Mouse (Mus musculus): ENCODE measurements around the gene Hnf4a. TPM values are rescaled to one million over a fixed set of nuclear protein-coding genes. Genes with fewer than 3 reads are reported as not detected.
"Not testable (repeated sequence)": the region's sequence is repeated elsewhere in the genome, so short reads cannot be mapped to it uniquely, and the experiment has no call there.

Gene Hnf4a
- polyA plus RNA-seq, 1 experiment from 2014 or later = 18.9 TPM

DNA sequence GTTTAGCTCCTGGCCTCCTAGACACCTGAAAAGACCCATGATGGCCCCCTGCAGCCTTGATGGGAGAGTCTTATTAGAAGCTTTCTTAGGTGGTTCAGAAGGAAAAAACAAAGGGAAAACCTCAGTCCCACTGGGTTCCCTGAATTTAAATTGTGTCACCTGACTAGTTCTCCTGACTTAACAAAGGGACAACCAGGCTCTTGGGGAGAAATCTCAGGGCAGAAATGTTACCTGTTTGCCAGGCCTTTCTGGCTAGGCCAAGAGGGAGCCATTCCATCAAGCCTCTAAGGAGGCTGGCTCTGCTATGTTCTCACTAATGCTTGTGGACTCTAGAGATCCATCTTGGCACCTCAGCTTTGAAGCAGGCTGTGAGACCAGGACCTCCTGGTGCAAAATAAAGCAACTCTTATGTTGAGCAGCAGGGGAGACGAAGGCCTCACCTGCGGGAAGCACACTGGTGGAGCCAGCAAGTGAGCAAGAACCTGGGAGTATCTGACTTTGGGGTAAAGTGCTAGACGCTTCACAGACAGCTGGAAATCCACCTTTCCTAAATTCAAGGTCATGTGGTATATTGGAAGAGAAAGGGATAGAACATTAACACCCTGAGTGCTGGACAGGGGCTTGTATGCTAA, 110.7 kb downstream of the Hnf4a start:
- H3K9ac ChIP-seq (replicated peaks; ENCODE audit: low read depth, low read length) = no peak overlapping the region
- ATAC-seq (ENCODE audit: insufficient number of reproducible peaks, insufficient read depth, low FRiP score, low read depth) = no peak
- H3K27ac ChIP-seq (ENCODE audit: low read length) = no peak overlapping the region
- no peaks in the 10 kb centered on the region for H3K27me3 ChIP-seq (ENCODE audit: control insufficient read depth, insufficient read depth, low read length)
- WGBS = 82% methylated on average over 3 of the region's 3 CpGs
- H3K9me3 ChIP-seq (ENCODE audit: control insufficient read depth, low read depth, low read length) = no peaks in the 10 kb centered on the region
- H3K4me2 ChIP-seq (replicated peaks; ENCODE audit: low read depth, low read length) = no peak overlapping the region
- peaks cover 48% of the 10 kb centered on the region for H3K36me3 ChIP-seq (ENCODE audit: control insufficient read depth, insufficient read depth, low read length)
- no peaks in the 10 kb centered on the region for H3K4me1 ChIP-seq (ENCODE audit: control insufficient read depth, insufficient read depth, low read length)
- H3K4me3 ChIP-seq (ENCODE audit: low read depth, low read length) = no peak overlapping the region

DNA sequence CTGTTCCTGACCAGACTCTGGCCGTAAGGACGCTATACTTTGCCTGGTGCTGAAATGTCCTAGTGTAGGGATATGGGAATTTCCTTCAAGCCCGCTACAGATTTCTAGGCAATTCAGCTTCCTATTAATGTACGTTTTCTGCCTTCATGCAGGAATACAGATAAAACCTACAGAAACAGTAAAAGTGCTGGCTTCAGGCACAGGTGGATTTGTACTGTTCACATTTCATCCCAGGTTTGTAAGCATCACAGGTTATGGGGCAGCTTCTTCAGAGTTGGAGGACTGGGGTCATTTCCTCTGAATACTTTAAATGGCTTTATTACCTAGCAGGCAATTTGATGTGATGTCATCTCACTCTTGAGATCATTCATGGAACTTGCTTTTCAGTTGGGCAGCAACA, 111.3 kb downstream of the Hnf4a start:
- H3K4me1 ChIP-seq (ENCODE audit: control insufficient read depth, insufficient read depth, low read length) = no peaks in the 10 kb centered on the region
- WGBS = 91% methylated on average over 4 of the region's 4 CpGs
- no peaks in the 10 kb centered on the region for H3K9me3 ChIP-seq (ENCODE audit: control insufficient read depth, low read depth, low read length)
- H3K4me3 ChIP-seq (ENCODE audit: low read depth, low read length) = no peak overlapping the region
- no peak for ATAC-seq (ENCODE audit: insufficient number of reproducible peaks, insufficient read depth, low FRiP score, low read depth)
- no peak overlapping the region for H3K4me2 ChIP-seq (replicated peaks; ENCODE audit: low read depth, low read length)
- H3K27me3 ChIP-seq (ENCODE audit: control insufficient read depth, insufficient read depth, low read length) = no peaks in the 10 kb centered on the region
- peaks cover 48% of the 10 kb centered on the region for H3K36me3 ChIP-seq (ENCODE audit: control insufficient read depth, insufficient read depth, low read length)
- no peak overlapping the region for H3K9ac ChIP-seq (replicated peaks; ENCODE audit: low read depth, low read length)
- H3K27ac ChIP-seq (ENCODE audit: low read length) = no peak overlapping the region

DNA sequence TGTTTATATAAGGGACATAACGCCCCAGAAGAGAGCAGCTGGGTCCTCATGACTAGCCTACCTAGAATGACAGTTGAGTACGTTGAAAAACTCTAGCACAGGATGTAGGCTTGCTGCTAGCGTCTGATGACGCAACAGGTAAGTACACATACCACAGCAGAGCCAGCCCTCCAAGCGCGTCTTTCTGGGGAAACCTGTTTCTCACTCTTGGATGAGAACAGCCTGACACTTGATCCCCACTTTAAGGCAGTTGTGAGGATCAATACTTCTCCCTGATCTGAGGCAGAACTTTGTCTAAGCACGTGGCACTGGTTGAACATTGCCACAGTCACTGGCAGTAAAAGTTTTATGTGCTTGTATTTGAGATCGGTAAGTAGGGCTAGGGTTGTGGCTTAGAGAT, 113.8 kb downstream of the Hnf4a start:
- no peaks in the 10 kb centered on the region for H3K27me3 ChIP-seq (ENCODE audit: control insufficient read depth, insufficient read depth, low read length)
- 70% methylated on average over 8 of the region's 8 CpGs for WGBS
- no peaks in the 10 kb centered on the region for H3K9me3 ChIP-seq (ENCODE audit: control insufficient read depth, low read depth, low read length)
- no peak overlapping the region for H3K4me3 ChIP-seq (ENCODE audit: low read depth, low read length)
- H3K9ac ChIP-seq (replicated peaks; ENCODE audit: low read depth, low read length) = no peak overlapping the region
- no peak overlapping the region for H3K4me2 ChIP-seq (replicated peaks; ENCODE audit: low read depth, low read length)
- H3K36me3 ChIP-seq (ENCODE audit: control insufficient read depth, insufficient read depth, low read length) = peaks cover 50% of the 10 kb centered on the region
- no peak overlapping the region for H3K27ac ChIP-seq (ENCODE audit: low read length)
- H3K4me1 ChIP-seq (ENCODE audit: control insufficient read depth, insufficient read depth, low read length) = no peaks in the 10 kb centered on the region
- no peak for ATAC-seq (ENCODE audit: insufficient number of reproducible peaks, insufficient read depth, low FRiP score, low read depth)

DNA sequence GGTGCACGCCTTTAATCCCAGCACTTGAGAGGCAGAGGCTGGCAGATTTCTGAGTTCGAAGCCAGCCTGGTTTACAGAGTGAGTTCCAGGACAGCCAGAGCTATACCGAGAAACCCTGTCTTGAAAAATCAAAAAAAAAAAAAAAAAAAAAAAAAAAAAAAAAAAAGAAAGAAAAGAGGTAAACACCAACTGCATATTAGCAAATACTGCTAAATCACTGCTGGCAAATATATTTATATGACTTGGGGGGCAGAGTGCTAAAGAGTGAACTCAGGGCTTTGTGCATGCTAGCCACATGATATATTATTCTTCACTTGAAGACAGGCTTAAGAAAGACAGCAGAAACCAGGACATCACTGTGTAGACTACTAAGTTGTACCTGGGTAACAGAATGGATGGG, 114.8 kb downstream of the Hnf4a start:
- not testable (repeated sequence) for H3K9ac ChIP-seq (replicated peaks; ENCODE audit: low read depth, low read length); H3K4me1 ChIP-seq (ENCODE audit: control insufficient read depth, insufficient read depth, low read length); ATAC-seq (ENCODE audit: insufficient number of reproducible peaks, insufficient read depth, low FRiP score, low read depth); H3K4me3 ChIP-seq (ENCODE audit: low read depth, low read length); H3K9me3 ChIP-seq (ENCODE audit: control insufficient read depth, low read depth, low read length); H3K27me3 ChIP-seq (ENCODE audit: control insufficient read depth, insufficient read depth, low read length); H3K27ac ChIP-seq (ENCODE audit: low read length); H3K4me2 ChIP-seq (replicated peaks; ENCODE audit: low read depth, low read length)
- 93% methylated on average over 3 of the region's 3 CpGs for WGBS
- peaks cover 49% of the 10 kb centered on the region for H3K36me3 ChIP-seq (ENCODE audit: control insufficient read depth, insufficient read depth, low read length)

Other genes starting within 250 kb of the Hnf4a start
- gene Jph2, start 108.8 kb upstream of the Hnf4a start, polyA plus RNA-seq (2014; fragmentation: Nextera tagmentation; extraction: Ambion mirVana) = 6.5 and 6.7 TPM in 2 replicates
- gene Oser1, start 82.1 kb upstream of the Hnf4a start, polyA plus RNA-seq (2014; fragmentation: Nextera tagmentation; extraction: Ambion mirVana) = 84.9 and 89.2 TPM in 2 replicates
- gene Gdap1l1, start 68.3 kb upstream of the Hnf4a start, polyA plus RNA-seq (2014; fragmentation: Nextera tagmentation; extraction: Ambion mirVana) = 5.3 and 8.4 TPM in 2 replicates
- gene Fitm2, start 34.2 kb upstream of the Hnf4a start, polyA plus RNA-seq (2014; fragmentation: Nextera tagmentation; extraction: Ambion mirVana) = 8.5 and 11.0 TPM in 2 replicates
- not detected in 2 replicates for gene R3hdml, start 14.5 kb upstream of the Hnf4a start, polyA plus RNA-seq (2014; fragmentation: Nextera tagmentation; extraction: Ambion mirVana)
- gene Ttpal, start 95.5 kb downstream of the Hnf4a start, polyA plus RNA-seq (2014; fragmentation: Nextera tagmentation; extraction: Ambion mirVana) = 37.3 and 39.6 TPM in 2 replicates
- 46.2 and 52.7 TPM in 2 replicates for gene Serinc3, start 138.3 kb downstream of the Hnf4a start, polyA plus RNA-seq (2014; fragmentation: Nextera tagmentation; extraction: Ambion mirVana)
- 105 and 110 TPM in 2 replicates for gene Pkig, start 151.6 kb downstream of the Hnf4a start, polyA plus RNA-seq (2014; fragmentation: Nextera tagmentation; extraction: Ambion mirVana)
- 6.8 and 6.9 TPM in 2 replicates for gene Ada, start 243.4 kb downstream of the Hnf4a start, polyA plus RNA-seq (2014; fragmentation: Nextera tagmentation; extraction: Ambion mirVana)

Data from stomach, embryonic 14.5 days (tissue).